Mouse (Mus musculus): ENCODE results near the gene Sstr2. TPM values are rescaled to one million over a fixed set of nuclear protein-coding genes. Genes with fewer than 3 reads are reported as not detected.

Sstr2 gene
- polyA plus RNA-seq, 2 experiments: 0.91 to 1.1 TPM

DNA sequence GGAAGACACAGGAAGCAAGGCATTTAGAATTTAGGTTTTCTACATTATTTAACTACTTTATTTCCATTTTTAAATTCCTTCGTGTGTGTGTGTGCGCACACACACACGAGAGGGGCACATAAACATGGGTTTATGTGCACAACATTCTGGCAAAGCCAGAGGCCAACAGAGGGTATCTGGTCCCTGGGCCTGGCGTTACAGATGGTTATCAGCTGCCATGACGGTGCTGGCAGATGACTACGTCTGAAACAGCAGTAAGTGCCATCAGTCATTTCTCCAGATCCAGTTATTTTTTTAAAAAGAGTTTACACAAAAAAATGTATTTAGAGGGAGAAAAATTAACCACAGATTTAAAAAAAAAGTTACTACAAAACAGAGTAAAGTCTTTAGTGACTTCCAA is 47.1 kb downstream of the Sstr2 start:
- no peak overlapping the region for H3K4me3 ChIP-seq (replicated peaks; ENCODE audit: low read length)
- no peak overlapping the region for H3K27ac ChIP-seq (replicated peaks; ENCODE audit: low read depth, low read length)
- TF ChIP-seq POLR2A (IDR thresholded peaks at IDR 0.05; ENCODE audit: borderline replicate concordance, extremely low read depth, insufficient read depth, insufficient read length): no peak
- H3K4me1 ChIP-seq (ENCODE audit: control insufficient read depth, insufficient read depth, low read length): no peaks in the 10 kb centered on the region
- peaks cover 51% of the 10 kb centered on the region for H3K36me3 ChIP-seq (ENCODE audit: control insufficient read depth, insufficient read depth, low read length)
- H3K9me3 ChIP-seq (ENCODE audit: control insufficient read depth, low read length): no peaks in the 10 kb centered on the region
- ATAC-seq (ENCODE audit: low FRiP score, low read depth): no peak
- WGBS: 75% methylated on average over 6 of the region's 6 CpGs
- no peak overlapping the region for H3K9ac ChIP-seq (ENCODE audit: low read depth, low read length, severe bottlenecking)
- DNase-seq (ENCODE audit: low spot score): no peak
- no peak overlapping the region for H3K4me2 ChIP-seq (replicated peaks; ENCODE audit: low read depth, low read length, severe bottlenecking)
- H3K27me3 ChIP-seq (ENCODE audit: control insufficient read depth, insufficient read depth, low read length): no peaks in the 10 kb centered on the region

DNA sequence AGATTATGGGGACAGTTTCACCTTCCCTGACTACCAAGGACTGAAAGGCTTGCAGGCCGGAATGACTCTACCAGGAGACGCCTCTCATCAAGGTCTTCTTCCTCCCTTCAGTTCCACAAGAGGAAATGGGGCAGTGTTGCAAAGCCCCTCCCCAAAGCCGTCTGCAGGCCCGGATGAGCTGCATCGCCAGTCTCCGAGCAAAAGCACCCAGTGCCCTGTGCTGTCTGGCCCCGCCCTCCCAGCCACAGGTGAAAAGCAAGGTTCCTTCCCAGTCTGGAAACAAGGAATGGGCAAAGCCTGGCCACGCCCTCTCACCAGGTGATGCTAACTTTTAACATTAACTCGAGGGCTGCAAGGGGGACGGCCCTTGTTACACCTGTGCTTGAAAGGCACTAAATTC is 47.5 kb downstream of the Sstr2 start:
- WGBS: 54% methylated on average over 10 of the region's 10 CpGs
- Histone ChIP-seq H3K4me1 (ENCODE audit: control insufficient read depth, insufficient read depth, low read length) (no peaks in the 10 kb centered on the region), H3K27me3 (ENCODE audit: control insufficient read depth, insufficient read depth, low read length) (no peaks in the 10 kb centered on the region), H3K4me3 (replicated peaks; ENCODE audit: low read length) (no peak overlapping the region), H3K9ac (ENCODE audit: low read depth, low read length, severe bottlenecking) (no peak overlapping the region), H3K9me3 (ENCODE audit: control insufficient read depth, low read length) (no peaks in the 10 kb centered on the region), H3K36me3 (ENCODE audit: control insufficient read depth, insufficient read depth, low read length) (peaks cover 50% of the 10 kb centered on the region), H3K27ac (replicated peaks; ENCODE audit: low read depth, low read length) (no peak overlapping the region), H3K4me2 (replicated peaks; ENCODE audit: low read depth, low read length, severe bottlenecking) (no peak overlapping the region)
- ATAC-seq (ENCODE audit: low FRiP score, low read depth): no peak
- no peak for TF ChIP-seq POLR2A (IDR thresholded peaks at IDR 0.05; ENCODE audit: borderline replicate concordance, extremely low read depth, insufficient read depth, insufficient read length)
- DNase-seq (ENCODE audit: low spot score): no peak

DNA sequence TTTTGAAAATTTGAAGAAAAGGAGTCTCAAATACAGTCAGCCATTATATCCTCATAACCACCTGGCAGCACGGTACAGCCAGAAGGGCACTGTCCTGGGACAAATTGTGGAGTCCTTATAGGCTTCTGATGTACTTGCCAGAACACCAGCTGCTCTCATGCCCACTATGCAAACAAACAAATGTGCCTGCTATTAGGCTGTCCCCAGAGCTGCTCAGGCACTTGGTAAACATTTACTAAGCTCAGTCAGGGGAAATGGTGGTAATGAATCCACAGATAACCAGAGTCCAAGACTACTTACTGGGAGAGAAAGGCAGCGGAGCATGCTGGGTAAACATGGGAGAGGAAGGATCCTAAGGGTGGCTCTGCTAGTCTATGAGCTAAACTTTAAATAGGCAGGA is 48.0 kb downstream of the Sstr2 start:
- ATAC-seq (ENCODE audit: low FRiP score, low read depth) (no peak), DNase-seq (ENCODE audit: low spot score) (no peak)
- H3K4me2 ChIP-seq (replicated peaks; ENCODE audit: low read depth, low read length, severe bottlenecking): no peak overlapping the region
- TF ChIP-seq POLR2A (IDR thresholded peaks at IDR 0.05; ENCODE audit: borderline replicate concordance, extremely low read depth, insufficient read depth, insufficient read length): no peak
- H3K9ac ChIP-seq (ENCODE audit: low read depth, low read length, severe bottlenecking): no peak overlapping the region
- WGBS: 63% methylated on average over 2 of the region's 2 CpGs
- no peak overlapping the region for H3K4me3 ChIP-seq (replicated peaks; ENCODE audit: low read length)
- no peaks in the 10 kb centered on the region for H3K27me3 ChIP-seq (ENCODE audit: control insufficient read depth, insufficient read depth, low read length)
- no peak overlapping the region for H3K27ac ChIP-seq (replicated peaks; ENCODE audit: low read depth, low read length)
- H3K4me1 ChIP-seq (ENCODE audit: control insufficient read depth, insufficient read depth, low read length): no peaks in the 10 kb centered on the region
- peaks cover 48% of the 10 kb centered on the region for H3K36me3 ChIP-seq (ENCODE audit: control insufficient read depth, insufficient read depth, low read length)
- H3K9me3 ChIP-seq (ENCODE audit: control insufficient read depth, low read length): no peaks in the 10 kb centered on the region

DNA sequence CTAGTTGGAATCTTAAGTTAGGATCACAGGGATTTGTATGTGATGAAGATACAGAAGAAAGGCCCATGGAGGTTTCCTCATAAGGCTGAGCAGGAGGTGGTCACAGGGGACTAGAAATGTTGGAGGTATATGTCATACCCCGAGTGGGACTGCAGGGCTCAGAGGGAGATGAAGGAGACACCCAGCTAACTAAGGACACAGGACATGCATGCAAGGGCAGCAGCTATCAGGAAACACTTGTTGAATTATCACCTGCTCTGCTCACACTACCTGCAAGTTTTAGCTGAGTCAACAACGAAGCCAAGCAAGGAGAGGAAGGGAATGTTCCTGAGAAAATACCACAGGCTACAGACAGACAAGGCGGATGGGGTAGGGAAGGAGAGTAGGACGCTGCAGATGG is 48.6 kb downstream of the Sstr2 start:
- no peaks in the 10 kb centered on the region for H3K27me3 ChIP-seq (ENCODE audit: control insufficient read depth, insufficient read depth, low read length)
- DNase-seq (ENCODE audit: low spot score) (no peak), ATAC-seq (ENCODE audit: low FRiP score, low read depth) (no peak)
- no peak overlapping the region for H3K4me3 ChIP-seq (replicated peaks; ENCODE audit: low read length)
- H3K9ac ChIP-seq (ENCODE audit: low read depth, low read length, severe bottlenecking): no peak overlapping the region
- H3K9me3 ChIP-seq (ENCODE audit: control insufficient read depth, low read length): no peaks in the 10 kb centered on the region
- H3K36me3 ChIP-seq (ENCODE audit: control insufficient read depth, insufficient read depth, low read length): peaks cover 49% of the 10 kb centered on the region
- TF ChIP-seq POLR2A (IDR thresholded peaks at IDR 0.05; ENCODE audit: borderline replicate concordance, extremely low read depth, insufficient read depth, insufficient read length): no peak
- H3K4me1 ChIP-seq (ENCODE audit: control insufficient read depth, insufficient read depth, low read length): no peaks in the 10 kb centered on the region
- no peak overlapping the region for H3K27ac ChIP-seq (replicated peaks; ENCODE audit: low read depth, low read length)
- 74% methylated on average over 4 of the region's 4 CpGs for WGBS
- H3K4me2 ChIP-seq (replicated peaks; ENCODE audit: low read depth, low read length, severe bottlenecking): no peak overlapping the region

DNA sequence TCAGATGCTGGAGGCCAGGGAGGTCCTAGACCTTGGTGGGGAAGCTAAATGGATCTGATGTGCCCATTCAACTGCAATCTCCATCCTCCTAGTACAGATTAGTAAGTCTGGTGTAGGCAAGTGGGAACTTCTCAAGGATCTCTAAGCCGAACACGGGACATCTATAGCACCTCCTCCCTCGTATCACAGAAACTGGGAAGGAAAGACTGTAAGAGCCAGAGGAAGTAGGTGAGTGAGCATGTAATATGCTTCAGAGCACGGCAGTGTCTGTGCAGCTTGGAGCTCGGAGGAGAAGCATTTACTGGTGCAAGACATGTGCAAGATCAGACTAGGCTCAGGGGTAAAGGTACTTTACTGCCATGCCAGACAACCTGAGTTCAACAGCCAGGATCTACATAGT is 49.7 kb downstream of the Sstr2 start:
- no peak for ATAC-seq (ENCODE audit: low FRiP score, low read depth)
- Histone ChIP-seq H3K9me3 (ENCODE audit: control insufficient read depth, low read length) (no peaks in the 10 kb centered on the region), H3K4me2 (replicated peaks; ENCODE audit: low read depth, low read length, severe bottlenecking) (no peak overlapping the region), H3K9ac (ENCODE audit: low read depth, low read length, severe bottlenecking) (no peak overlapping the region), H3K27me3 (ENCODE audit: control insufficient read depth, insufficient read depth, low read length) (no peaks in the 10 kb centered on the region), H3K4me1 (ENCODE audit: control insufficient read depth, insufficient read depth, low read length) (no peaks in the 10 kb centered on the region), H3K27ac (replicated peaks; ENCODE audit: low read depth, low read length) (no peak overlapping the region), H3K36me3 (ENCODE audit: control insufficient read depth, insufficient read depth, low read length) (peaks cover 55% of the 10 kb centered on the region), H3K4me3 (replicated peaks; ENCODE audit: low read length) (no peak overlapping the region)
- no peak for DNase-seq (ENCODE audit: low spot score)
- 88% methylated on average over 5 of the region's 5 CpGs for WGBS
- no peak for TF ChIP-seq POLR2A (IDR thresholded peaks at IDR 0.05; ENCODE audit: borderline replicate concordance, extremely low read depth, insufficient read depth, insufficient read length)

DNA sequence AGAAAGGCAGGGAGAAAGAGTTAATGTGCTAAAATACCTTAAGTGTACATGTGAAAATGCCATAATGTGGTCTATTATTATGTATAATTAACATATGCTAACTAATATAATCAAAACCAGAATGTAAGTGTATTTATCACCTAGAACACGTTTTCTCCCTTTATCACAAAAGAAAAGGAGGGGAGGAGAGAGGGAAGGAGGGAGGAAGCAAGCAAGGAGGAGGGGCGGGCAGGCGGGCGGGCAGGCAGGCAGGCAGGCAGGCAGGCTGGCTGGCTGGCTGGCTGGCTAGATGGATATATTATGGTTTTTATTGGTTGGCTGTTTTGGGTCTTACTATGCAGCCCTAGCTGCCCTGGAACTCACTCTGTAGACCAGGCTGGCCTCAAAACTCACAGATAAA is 50.6 kb downstream of the Sstr2 start:
- no peaks in the 10 kb centered on the region for H3K9me3 ChIP-seq (ENCODE audit: control insufficient read depth, low read length)
- H3K4me2 ChIP-seq (replicated peaks; ENCODE audit: low read depth, low read length, severe bottlenecking): no peak overlapping the region
- H3K4me3 ChIP-seq (replicated peaks; ENCODE audit: low read length): no peak overlapping the region
- H3K9ac ChIP-seq (ENCODE audit: low read depth, low read length, severe bottlenecking): no peak overlapping the region
- TF ChIP-seq POLR2A (IDR thresholded peaks at IDR 0.05; ENCODE audit: borderline replicate concordance, extremely low read depth, insufficient read depth, insufficient read length): no peak
- DNase-seq (ENCODE audit: low spot score) (no peak), ATAC-seq (ENCODE audit: low FRiP score, low read depth) (no peak)
- WGBS: 63% methylated on average over 4 of the region's 4 CpGs
- no peaks in the 10 kb centered on the region for H3K27me3 ChIP-seq (ENCODE audit: control insufficient read depth, insufficient read depth, low read length)
- H3K27ac ChIP-seq (replicated peaks; ENCODE audit: low read depth, low read length): no peak overlapping the region
- no peaks in the 10 kb centered on the region for H3K4me1 ChIP-seq (ENCODE audit: control insufficient read depth, insufficient read depth, low read length)
- peaks cover 51% of the 10 kb centered on the region for H3K36me3 ChIP-seq (ENCODE audit: control insufficient read depth, insufficient read depth, low read length)
